Mouse (Mus musculus) cerebellum, adult 9-11 months (tissue): ENCODE results near the gene Dspp.
A peak's percentile ranks its signal among the peaks of the same experiment; 100 is the strongest.

Source experiments
- DNase-seq: peaks from one replicate; pipeline ENCODE4 v3.0.0; 2022

Gene Dspp

GRCm38 (mm10) chr5:104170412-104170811 lies at the start of gene Dspp:
Dspp (plus strand) TSS chr5:104170712.
- DNase-seq = no peak

GRCm38 (mm10) chr5:104124016-104124658 lies 46.4 kb upstream of the Dspp start:
- no peak for DNase-seq

- no peak for DNase-seq
Measured at GRCm38 (mm10) chr5:104126561-104127320, 43.8 kb upstream of the Dspp start.

GRCm38 (mm10) chr5:104127351-104127750 lies 43.2 kb upstream of the Dspp start:
- no peak for DNase-seq

GRCm38 (mm10) chr5:104128281-104129031 lies 42.1 kb upstream of the Dspp start:
- DNase-seq = no peak

GRCm38 (mm10) chr5:104130891-104131290 lies 39.6 kb upstream of the Dspp start:
- no peak for DNase-seq

- DNase-seq = no peak
Measured at GRCm38 (mm10) chr5:104131544-104131943, 39.0 kb upstream of the Dspp start.

- DNase-seq = no peak
Measured at GRCm38 (mm10) chr5:104133752-104134151, 36.8 kb upstream of the Dspp start.

- no peak for DNase-seq
Measured at GRCm38 (mm10) chr5:104137920-104138541, 32.5 kb upstream of the Dspp start.

GRCm38 (mm10) chr5:104141067-104141466 lies 29.4 kb upstream of the Dspp start:
- DNase-seq = no peak

- no peak for DNase-seq
Measured at GRCm38 (mm10) chr5:104144057-104144456, 26.5 kb upstream of the Dspp start.

GRCm38 (mm10) chr5:104149349-104149748 lies 21.2 kb upstream of the Dspp start:
- no peak for DNase-seq

- no peak for DNase-seq
Measured at GRCm38 (mm10) chr5:104150196-104150595, 20.3 kb upstream of the Dspp start.

- no peak for DNase-seq
Measured at GRCm38 (mm10) chr5:104157701-104158100, 12.8 kb upstream of the Dspp start.

- peak; percentile 24 for DNase-seq
Measured at GRCm38 (mm10) chr5:104158332-104159052, 12.0 kb upstream of the Dspp start.

- DNase-seq = no peak
Measured at GRCm38 (mm10) chr5:104160581-104160980, 9.9 kb upstream of the Dspp start.

GRCm38 (mm10) chr5:104161390-104161789 lies 9.1 kb upstream of the Dspp start:
- DNase-seq = no peak

GRCm38 (mm10) chr5:104163536-104163935 lies 7.0 kb upstream of the Dspp start:
- no peak for DNase-seq

- DNase-seq = peak; percentile 7
Measured at GRCm38 (mm10) chr5:104173094-104173493, 2.6 kb downstream of the Dspp start.

- DNase-seq = no peak
Measured at GRCm38 (mm10) chr5:104183743-104184142, 13.2 kb downstream of the Dspp start.

GRCm38 (mm10) chr5:104187281-104187680 lies 16.8 kb downstream of the Dspp start:
- DNase-seq = no peak

GRCm38 (mm10) chr5:104195086-104195485 lies 24.6 kb downstream of the Dspp start:
- no peak for DNase-seq
